Mouse (Mus musculus) lung, embryonic 14.5 days (tissue): ENCODE results near the gene Gm10318. TPM values are rescaled to one million over a fixed set of nuclear protein-coding genes. Genes with fewer than 3 reads are reported as not detected.
A peak's percentile ranks its signal among the peaks of the same experiment; 100 is the strongest.

Source experiments
- ATAC-seq: fragments of 200-750 bp; cut with Nextera tagmentation; 2 replicates; pipeline ENCODE4 v1.8.0; 2017; ENCODE audit warnings: mild to moderate bottlenecking, moderate TSS enrichment, moderate library complexity; ENCODE audit not compliant: insufficient read depth
- DNase-seq: peaks from one replicate; pipeline ENCODE4 v3.0.0-alpha.2; 2015
- H3K27ac ChIP-seq: fragments of 300-500 bp; sonication (generic); 2 replicates; pipeline ENCODE4 v1.5.1; 2014; ENCODE audit warnings: low read depth, mild to moderate bottlenecking, moderate library complexity
- H3K27me3 ChIP-seq: fragments of 300-500 bp; sonication (generic); 2 replicates; pipeline ENCODE4 v1.6.1; 2014; ENCODE audit warnings: low read length, control low read depth; ENCODE audit not compliant: insufficient read depth
- H3K36me3 ChIP-seq: fragments of 300-500 bp; sonication (generic); 2 replicates; pipeline ENCODE4 v1.6.1; 2014; ENCODE audit warnings: control low read depth; ENCODE audit not compliant: insufficient read depth
- H3K4me1 ChIP-seq: fragments of 300-500 bp; sonication (generic); 2 replicates; pipeline ENCODE4 v1.6.1; 2014; ENCODE audit warnings: antibody characterized with exemption, control low read depth; ENCODE audit not compliant: insufficient read depth
- H3K4me2 ChIP-seq: fragments of 300-500 bp; sonication (generic); 2 replicates; pipeline ENCODE4 v1.6.1; 2014; ENCODE audit warnings: mild to moderate bottlenecking
- H3K4me3 ChIP-seq: fragments of 300-500 bp; sonication (generic); 2 replicates; pipeline ENCODE4 v1.5.1; 2014; ENCODE audit warnings: low read depth, low read length
- H3K9ac ChIP-seq: fragments of 300-500 bp; sonication (generic); 2 replicates; pipeline ENCODE4 v1.6.1; 2014
- H3K9me3 ChIP-seq: fragments of 300-500 bp; sonication (generic); 2 replicates; pipeline ENCODE4 v1.6.1; 2016; ENCODE audit warnings: low read depth, low read length, control low read depth
- CTCF ChIP-seq: IDR thresholded peaks from 2 replicates; pipeline ENCODE4 v1.5.1; 2016; ENCODE audit warnings: antibody characterized with exemption, low read depth
- WGBS: fragments of 180-500 bp; shearing (Covaris S2); extraction: QIAGEN DNeasy Blood & Tissue Kit; methylation state at CpG from one replicate; pipeline ENCODE4 v1.1.7; 2014; 5-methylcytosine and 5-hydroxymethylcytosine counted together
- polyA plus RNA-seq: library from polyadenylated mRNA; unstranded; fragments of >200 nt; fragmentation: Nextera tagmentation; extraction: Ambion mirVana; gene quantifications from 2 replicates; pipeline ENCODE4 v1.2.1, GENCODE M21; 2014

Gm10318 gene
- polyA plus RNA-seq, 1 experiment from 2014 or later = not detected

DNA sequence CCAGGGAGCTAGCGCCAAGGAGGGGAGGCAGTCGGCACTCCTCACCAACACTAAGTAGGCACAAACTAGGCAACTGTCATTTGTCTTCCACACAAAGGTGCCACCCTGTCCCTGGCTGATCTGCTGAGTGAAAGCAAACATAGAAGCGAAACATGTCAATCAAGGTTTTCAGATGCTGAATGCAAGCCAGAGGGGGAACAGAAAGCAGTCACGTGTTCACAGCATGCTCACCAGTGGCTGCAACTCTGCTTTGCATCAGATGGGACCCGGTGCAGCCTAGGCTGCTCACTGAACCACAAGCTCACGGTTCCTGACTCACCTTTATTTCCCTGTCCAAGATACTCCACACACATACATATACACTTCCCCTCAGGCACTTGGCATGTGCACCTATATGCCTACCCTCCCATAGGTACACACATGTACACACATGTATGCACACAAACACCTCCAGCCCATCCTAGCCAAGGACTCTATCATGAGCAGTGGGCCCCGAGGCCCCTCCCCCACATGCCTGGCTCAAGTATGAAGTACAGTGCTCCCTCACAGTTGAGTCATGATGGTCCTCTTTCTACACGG, 38.4 kb downstream of the Gm10318 start:
- no peak overlapping the region for H3K4me3 ChIP-seq
- no peak for ATAC-seq
- no peaks in the 10 kb centered on the region for H3K27me3 ChIP-seq
- H3K4me2 ChIP-seq = no peak overlapping the region
- no peak overlapping the region for H3K9ac ChIP-seq
- no peak for TF ChIP-seq CTCF
- no peaks in the 10 kb centered on the region for H3K36me3 ChIP-seq
- H3K27ac ChIP-seq = no peak overlapping the region
- DNase-seq = no peak
- H3K9me3 ChIP-seq = no peaks in the 10 kb centered on the region
- H3K4me1 ChIP-seq = no peaks in the 10 kb centered on the region
- WGBS = 76% methylated on average over 8 of the region's 8 CpGs

DNA sequence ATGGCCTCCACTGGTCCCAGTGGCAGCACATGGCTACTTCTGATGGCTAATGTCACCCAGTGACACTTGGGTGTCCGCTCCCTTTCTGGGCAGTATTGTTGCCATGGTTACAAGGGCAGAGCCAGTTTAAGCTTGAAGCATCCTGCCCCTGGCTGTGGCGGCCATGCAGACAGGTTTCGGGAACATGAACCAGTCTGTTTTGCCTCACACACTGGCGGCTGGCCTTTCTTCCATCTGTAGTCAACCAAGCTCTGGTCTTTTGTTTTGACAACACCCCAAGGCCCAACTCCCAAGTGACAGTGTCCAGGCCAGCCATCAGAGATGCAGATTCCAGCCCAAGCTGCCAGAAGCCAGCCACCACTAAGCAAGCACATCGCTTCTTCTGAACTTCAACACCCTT, 42.9 kb downstream of the Gm10318 start:
- Histone ChIP-seq H3K4me3 (no peak overlapping the region), H3K27ac (no peak overlapping the region), H3K36me3 (no peaks in the 10 kb centered on the region), H3K4me2 (no peak overlapping the region), H3K9me3 (no peaks in the 10 kb centered on the region), H3K4me1 (no peaks in the 10 kb centered on the region), H3K9ac (no peak overlapping the region), H3K27me3 (no peaks in the 10 kb centered on the region)
- ATAC-seq (no peak), DNase-seq (no peak)
- TF ChIP-seq CTCF = no peak
- WGBS = 59% methylated on average over 5 of the region's 5 CpGs

DNA sequence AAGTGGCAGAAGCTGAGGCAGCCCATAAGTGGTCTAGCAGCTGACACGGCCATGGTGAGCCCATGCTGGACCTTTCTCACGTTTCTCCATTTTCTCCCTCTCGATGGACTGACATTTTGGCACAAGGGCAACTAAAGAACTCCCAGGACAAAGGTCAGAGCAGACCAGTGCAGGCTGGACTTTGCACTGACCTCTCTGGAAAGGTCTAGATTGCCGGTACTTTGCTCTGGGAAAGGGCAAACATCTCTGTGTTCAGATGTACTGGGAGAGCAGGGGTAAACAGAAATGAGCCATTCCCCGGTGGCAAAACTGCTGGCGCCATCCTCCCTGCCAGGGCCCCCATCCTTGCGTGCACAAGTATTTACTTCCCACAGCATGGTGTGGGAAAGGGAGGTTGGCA, 47.5 kb downstream of the Gm10318 start:
- Histone ChIP-seq H3K4me1 (peaks cover 4% of the 10 kb centered on the region; the same call in 1 of the 2 replicates), H3K9me3 (no peaks in the 10 kb centered on the region), H3K9ac (no peak overlapping the region), H3K36me3 (no peaks in the 10 kb centered on the region), H3K27ac (no peak overlapping the region), H3K4me2 (no peak overlapping the region), H3K4me3 (no peak overlapping the region), H3K27me3 (no peaks in the 10 kb centered on the region; the same call in 1 of the 2 replicates)
- TF ChIP-seq CTCF = no peak
- ATAC-seq (no peak), DNase-seq (no peak)
- WGBS = 65% methylated on average over 7 of the region's 7 CpGs

- Histone ChIP-seq H3K27ac (no peak overlapping the region), H3K9me3 (no peaks in the 10 kb centered on the region), H3K4me3 (peak overlapping the region; percentile 56), H3K36me3 (no peaks in the 10 kb centered on the region), H3K27me3 (no peaks in the 10 kb centered on the region; the same call in 1 of the 2 replicates), H3K9ac (no peak overlapping the region), H3K4me1 (peaks cover 4% of the 10 kb centered on the region; the same call in 1 of the 2 replicates), H3K4me2 (peak overlapping the region; percentile 80)
- no peak for ATAC-seq
- DNase-seq = no peak
- WGBS = 84% methylated on average over 27 of the region's 27 CpGs
- no peak for TF ChIP-seq CTCF
Measured at GRCm38 (mm10) chr10:77900903-77901818, 48.5 kb downstream of the Gm10318 start.

DNA sequence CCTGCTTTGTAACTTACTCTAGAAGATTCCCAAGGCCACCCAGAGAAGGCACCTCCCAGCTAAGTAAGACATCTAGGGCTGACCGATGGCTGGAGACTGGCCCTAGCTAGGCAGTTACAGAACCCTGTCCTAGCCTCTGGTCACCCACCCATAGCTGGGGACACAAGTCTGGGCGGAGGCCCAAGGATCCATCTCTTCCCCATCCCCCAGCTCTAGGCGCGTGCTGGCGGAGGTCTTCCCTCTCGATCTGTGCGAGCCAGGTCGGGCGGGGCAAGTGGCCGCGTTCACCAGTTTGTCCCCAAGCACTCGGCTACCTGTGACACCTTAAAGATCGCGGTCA, 49.2 kb downstream of the Gm10318 start:
- no peaks in the 10 kb centered on the region for H3K9me3 ChIP-seq
- no peak for TF ChIP-seq CTCF
- peak overlapping the region; percentile 80 for H3K4me2 ChIP-seq
- H3K4me3 ChIP-seq = peak overlapping the region; percentile 56
- H3K27me3 ChIP-seq = no peaks in the 10 kb centered on the region; the same call in 1 of the 2 replicates
- ATAC-seq = peak; percentile 63; the same call in 1 of the 2 replicates
- peak overlapping the region; percentile 62 for H3K9ac ChIP-seq
- no peaks in the 10 kb centered on the region for H3K36me3 ChIP-seq
- peaks cover 4% of the 10 kb centered on the region; the same call in 1 of the 2 replicates for H3K4me1 ChIP-seq
- 3% methylated on average over 14 of the region's 14 CpGs for WGBS
- no peak overlapping the region for H3K27ac ChIP-seq
- DNase-seq = peak; percentile 66

GRCm38 (mm10) chr10:77902211-77902893, 49.7 kb downstream of the Gm10318 start, which contains the start of gene Lrrc3:
TSS of gene Lrrc3 (minus strand) at chr10:77902536.
- DNase-seq (peak; percentile 67), ATAC-seq (peak; percentile 79)
- Histone ChIP-seq H3K27ac (no peak within 1 kb of the TSS), H3K4me3 (peak within 1 kb of the TSS; percentile 56), H3K9ac (peak within 1 kb of the TSS; percentile 62), H3K9me3 (no peaks in the 10 kb centered on the region), H3K4me1 (peaks cover 4% of the 10 kb centered on the region; the same call in 1 of the 2 replicates), H3K4me2 (peak within 1 kb of the TSS; percentile 80), H3K27me3 (no peaks in the 10 kb centered on the region; the same call in 1 of the 2 replicates), H3K36me3 (no peaks in the 10 kb centered on the region)
- WGBS = 1% methylated on average over 46 of the region's 46 CpGs
- TF ChIP-seq CTCF = peak; percentile 47
